Mouse (Mus musculus) E14TG2a.4 (cell line): ENCODE results near the gene Megf8.

Experiments
- CTCF ChIP-seq: conservative IDR thresholded peaks from 2 replicates; pipeline ENCODE4 v1.5.1; 2014; ENCODE audit warnings: low read length
- NANOG ChIP-seq: IDR thresholded peaks from 2 replicates; pipeline ENCODE4 v1.6.1; 2014; ENCODE audit warnings: borderline replicate concordance, low read length, mixed read lengths
- POU5F1 ChIP-seq: IDR thresholded peaks from 2 replicates; pipeline ENCODE4 v1.6.1; 2014; ENCODE audit warnings: low read length, borderline replicate concordance

GRCm38 (mm10) chr7:25341000-25341784 lies 24.2 kb downstream of the Megf8 start:
- TF ChIP-seq CTCF (no peak), POU5F1 (no peak), NANOG (no peak)
